Mouse (Mus musculus): ENCODE measurements around the gene Pkmyt1. TPM values are rescaled to one million over a fixed set of nuclear protein-coding genes. Genes with fewer than 3 reads are reported as not detected.
A peak's percentile ranks its signal among the peaks of the same experiment; 100 is the strongest.

Pkmyt1 gene
- polyA plus RNA-seq, 1 experiment from 2014 or later: 47.8 TPM

- H3K27me3 ChIP-seq (ENCODE audit: control insufficient read depth, insufficient read depth, low read length): peaks cover 3% of the 10 kb centered on the region; the same call in 1 of the 2 replicates
- H3K4me1 ChIP-seq (ENCODE audit: control insufficient read depth, insufficient read depth, low read length): no peaks in the 10 kb centered on the region
- H3K4me3 ChIP-seq (ENCODE audit: low read depth, low read length): no peak overlapping the region
- no peak overlapping the region for H3K9ac ChIP-seq (ENCODE audit: low read length)
- H3K27ac ChIP-seq (replicated peaks; ENCODE audit: low read depth, low read length): no peak overlapping the region
- no peak overlapping the region for H3K4me2 ChIP-seq (ENCODE audit: low read depth, severe bottlenecking)
- H3K36me3 ChIP-seq (ENCODE audit: control insufficient read depth, insufficient read depth, low read length): no peaks in the 10 kb centered on the region
- 68% methylated on average over 5 of the region's 7 CpGs for WGBS
- DNase-seq (ENCODE audit: low spot score) (no peak), ATAC-seq (ENCODE audit: insufficient number of reproducible peaks, low FRiP score, low TSS enrichment, low read depth) (0 out of 2 replicates have a peak, but pooled peaks have one; percentile 12)
- H3K9me3 ChIP-seq (ENCODE audit: control insufficient read depth, low read length): no peaks in the 10 kb centered on the region
These were observed 20.5 kb upstream of the Pkmyt1 start for GRCm38 (mm10) chr17:23705525-23706104.

GRCm38 (mm10) chr17:23706212-23706611, 19.9 kb upstream of the Pkmyt1 start:
- 0% methylated on average over 3 of the region's 3 CpGs for WGBS
- H3K4me1 ChIP-seq (ENCODE audit: control insufficient read depth, insufficient read depth, low read length): no peaks in the 10 kb centered on the region
- no peak overlapping the region for H3K9ac ChIP-seq (ENCODE audit: low read length)
- no peak overlapping the region for H3K4me3 ChIP-seq (ENCODE audit: low read depth, low read length)
- H3K9me3 ChIP-seq (ENCODE audit: control insufficient read depth, low read length): no peaks in the 10 kb centered on the region
- no peak overlapping the region for H3K4me2 ChIP-seq (ENCODE audit: low read depth, severe bottlenecking)
- no peak overlapping the region for H3K27ac ChIP-seq (replicated peaks; ENCODE audit: low read depth, low read length)
- no peaks in the 10 kb centered on the region for H3K27me3 ChIP-seq (ENCODE audit: control insufficient read depth, insufficient read depth, low read length)
- H3K36me3 ChIP-seq (ENCODE audit: control insufficient read depth, insufficient read depth, low read length): no peaks in the 10 kb centered on the region
- ATAC-seq (ENCODE audit: insufficient number of reproducible peaks, low FRiP score, low TSS enrichment, low read depth) (no peak; the same call in 1 of the 2 replicates), DNase-seq (ENCODE audit: low spot score) (peak; percentile 90)

GRCm38 (mm10) chr17:23717003-23717402, 9.1 kb upstream of the Pkmyt1 start:
- whole genome bisulfite sequencing: 54% methylated on average over 2 of the region's 2 CpGs
- Histone ChIP-seq H3K4me3 (ENCODE audit: low read depth, low read length) (no peak overlapping the region), H3K9ac (ENCODE audit: low read length) (no peak overlapping the region), H3K9me3 (ENCODE audit: control insufficient read depth, low read length) (no peaks in the 10 kb centered on the region), H3K36me3 (ENCODE audit: control insufficient read depth, insufficient read depth, low read length) (no peaks in the 10 kb centered on the region), H3K27me3 (ENCODE audit: control insufficient read depth, insufficient read depth, low read length) (no peaks in the 10 kb centered on the region), H3K4me1 (ENCODE audit: control insufficient read depth, insufficient read depth, low read length) (no peaks in the 10 kb centered on the region), H3K27ac (replicated peaks; ENCODE audit: low read depth, low read length) (no peak overlapping the region), H3K4me2 (ENCODE audit: low read depth, severe bottlenecking) (no peak overlapping the region)
- DNase-seq (ENCODE audit: low spot score) (no peak), ATAC-seq (ENCODE audit: insufficient number of reproducible peaks, low FRiP score, low TSS enrichment, low read depth) (no peak)

GRCm38 (mm10) chr17:23719455-23719854, 6.7 kb upstream of the Pkmyt1 start:
- H3K4me3 ChIP-seq (ENCODE audit: low read depth, low read length): no peak overlapping the region
- H3K9me3 ChIP-seq (ENCODE audit: control insufficient read depth, low read length): no peaks in the 10 kb centered on the region
- no peaks in the 10 kb centered on the region for H3K4me1 ChIP-seq (ENCODE audit: control insufficient read depth, insufficient read depth, low read length)
- no peak overlapping the region for H3K9ac ChIP-seq (ENCODE audit: low read length)
- no peaks in the 10 kb centered on the region for H3K27me3 ChIP-seq (ENCODE audit: control insufficient read depth, insufficient read depth, low read length)
- H3K27ac ChIP-seq (replicated peaks; ENCODE audit: low read depth, low read length): no peak overlapping the region
- WGBS: 11% methylated on average over 1 of the region's 1 CpGs
- ATAC-seq (ENCODE audit: insufficient number of reproducible peaks, low FRiP score, low TSS enrichment, low read depth) (no peak), DNase-seq (ENCODE audit: low spot score) (no peak)
- no peak overlapping the region for H3K4me2 ChIP-seq (ENCODE audit: low read depth, severe bottlenecking)
- H3K36me3 ChIP-seq (ENCODE audit: control insufficient read depth, insufficient read depth, low read length): no peaks in the 10 kb centered on the region

GRCm38 (mm10) chr17:23721886-23722285, 4.2 kb upstream of the Pkmyt1 start:
- no peaks in the 10 kb centered on the region for H3K27me3 ChIP-seq (ENCODE audit: control insufficient read depth, insufficient read depth, low read length)
- 80% methylated on average over 2 of the region's 2 CpGs for WGBS
- no peaks in the 10 kb centered on the region for H3K4me1 ChIP-seq (ENCODE audit: control insufficient read depth, insufficient read depth, low read length)
- ATAC-seq (ENCODE audit: insufficient number of reproducible peaks, low FRiP score, low TSS enrichment, low read depth) (no peak), DNase-seq (ENCODE audit: low spot score) (no peak)
- no peaks in the 10 kb centered on the region for H3K9me3 ChIP-seq (ENCODE audit: control insufficient read depth, low read length)
- no peaks in the 10 kb centered on the region for H3K36me3 ChIP-seq (ENCODE audit: control insufficient read depth, insufficient read depth, low read length)
- H3K9ac ChIP-seq (ENCODE audit: low read length): no peak overlapping the region
- no peak overlapping the region for H3K27ac ChIP-seq (replicated peaks; ENCODE audit: low read depth, low read length)
- no peak overlapping the region for H3K4me2 ChIP-seq (ENCODE audit: low read depth, severe bottlenecking)
- no peak overlapping the region for H3K4me3 ChIP-seq (ENCODE audit: low read depth, low read length)

- H3K27ac ChIP-seq (replicated peaks; ENCODE audit: low read depth, low read length): no peak within 1 kb of the TSS
- ATAC-seq (ENCODE audit: insufficient number of reproducible peaks, low FRiP score, low TSS enrichment, low read depth): no peak
- no peak for DNase-seq (ENCODE audit: low spot score)
- H3K4me1 ChIP-seq (ENCODE audit: control insufficient read depth, insufficient read depth, low read length): peaks cover 4% of the 10 kb centered on the region
- no peaks in the 10 kb centered on the region for H3K36me3 ChIP-seq (ENCODE audit: control insufficient read depth, insufficient read depth, low read length)
- no peak within 1 kb of the TSS for H3K4me2 ChIP-seq (ENCODE audit: low read depth, severe bottlenecking)
- WGBS: 67% methylated on average over 7 of the region's 7 CpGs
- no peaks in the 10 kb centered on the region for H3K9me3 ChIP-seq (ENCODE audit: control insufficient read depth, low read length)
- no peaks in the 10 kb centered on the region for H3K27me3 ChIP-seq (ENCODE audit: control insufficient read depth, insufficient read depth, low read length)
- no peak within 1 kb of the TSS for H3K4me3 ChIP-seq (ENCODE audit: low read depth, low read length)
- H3K9ac ChIP-seq (ENCODE audit: low read length): no peak within 1 kb of the TSS
These were observed 3.6 kb upstream of the Pkmyt1 start, which contains the start of gene 1520401A03Rik for GRCm38 (mm10) chr17:23722376-23723125. 1520401A03Rik (minus strand) TSS chr17:23722783.

- H3K4me1 ChIP-seq (ENCODE audit: control insufficient read depth, insufficient read depth, low read length): peaks cover 4% of the 10 kb centered on the region
- no peaks in the 10 kb centered on the region for H3K36me3 ChIP-seq (ENCODE audit: control insufficient read depth, insufficient read depth, low read length)
- H3K4me2 ChIP-seq (ENCODE audit: low read depth, severe bottlenecking): peak overlapping the region; percentile 69
- no peak overlapping the region for H3K27ac ChIP-seq (replicated peaks; ENCODE audit: low read depth, low read length)
- no peak for DNase-seq (ENCODE audit: low spot score)
- H3K9ac ChIP-seq (ENCODE audit: low read length): peak overlapping the region; percentile 65; the same call in 1 of the 2 replicates
- H3K9me3 ChIP-seq (ENCODE audit: control insufficient read depth, low read length): no peaks in the 10 kb centered on the region
- no peak for ATAC-seq (ENCODE audit: insufficient number of reproducible peaks, low FRiP score, low TSS enrichment, low read depth)
- H3K4me3 ChIP-seq (ENCODE audit: low read depth, low read length): peak overlapping the region; percentile 87; the same call in 1 of the 2 replicates
- no peaks in the 10 kb centered on the region for H3K27me3 ChIP-seq (ENCODE audit: control insufficient read depth, insufficient read depth, low read length)
- 64% methylated on average over 4 of the region's 4 CpGs for WGBS
These were observed 659 bp upstream of the Pkmyt1 start for GRCm38 (mm10) chr17:23725477-23725876.

GRCm38 (mm10) chr17:23726758-23727142, 614 bp downstream of the Pkmyt1 start:
- H3K4me1 ChIP-seq (ENCODE audit: control insufficient read depth, insufficient read depth, low read length): peaks cover 4% of the 10 kb centered on the region
- no peaks in the 10 kb centered on the region for H3K9me3 ChIP-seq (ENCODE audit: control insufficient read depth, low read length)
- peak overlapping the region; percentile 69 for H3K4me2 ChIP-seq (ENCODE audit: low read depth, severe bottlenecking)
- WGBS: under 1% methylated on average over 19 of the region's 20 CpGs
- H3K4me3 ChIP-seq (ENCODE audit: low read depth, low read length): peak overlapping the region; percentile 87
- peak; percentile 79 for DNase-seq (ENCODE audit: low spot score)
- peak overlapping the region; percentile 76 for H3K9ac ChIP-seq (ENCODE audit: low read length)
- H3K27ac ChIP-seq (replicated peaks; ENCODE audit: low read depth, low read length): peak overlapping the region; percentile 61; the same call in 1 of the 2 replicates
- no peaks in the 10 kb centered on the region for H3K36me3 ChIP-seq (ENCODE audit: control insufficient read depth, insufficient read depth, low read length)
- ATAC-seq (ENCODE audit: insufficient number of reproducible peaks, low FRiP score, low TSS enrichment, low read depth): peak; percentile 83
- H3K27me3 ChIP-seq (ENCODE audit: control insufficient read depth, insufficient read depth, low read length): no peaks in the 10 kb centered on the region

Data from limb, embryonic 11.5 days (tissue).